Mouse (Mus musculus): ENCODE results near the gene Caps2. TPM values are rescaled to one million over a fixed set of nuclear protein-coding genes. Genes with fewer than 3 reads are reported as not detected.
"Not testable (repeated sequence)": the region's sequence is repeated elsewhere in the genome, so short reads cannot be mapped to it uniquely, and the experiment has no call there.

Gene Caps2
- total RNA-seq (2014; rRNA removed) (0.61 and 0.93 TPM in 2 replicates), polyA plus RNA-seq (2015; fragmentation: Nextera tagmentation; extraction: Ambion mirVana) (0.43 and 0.52 TPM in 2 replicates)

DNA sequence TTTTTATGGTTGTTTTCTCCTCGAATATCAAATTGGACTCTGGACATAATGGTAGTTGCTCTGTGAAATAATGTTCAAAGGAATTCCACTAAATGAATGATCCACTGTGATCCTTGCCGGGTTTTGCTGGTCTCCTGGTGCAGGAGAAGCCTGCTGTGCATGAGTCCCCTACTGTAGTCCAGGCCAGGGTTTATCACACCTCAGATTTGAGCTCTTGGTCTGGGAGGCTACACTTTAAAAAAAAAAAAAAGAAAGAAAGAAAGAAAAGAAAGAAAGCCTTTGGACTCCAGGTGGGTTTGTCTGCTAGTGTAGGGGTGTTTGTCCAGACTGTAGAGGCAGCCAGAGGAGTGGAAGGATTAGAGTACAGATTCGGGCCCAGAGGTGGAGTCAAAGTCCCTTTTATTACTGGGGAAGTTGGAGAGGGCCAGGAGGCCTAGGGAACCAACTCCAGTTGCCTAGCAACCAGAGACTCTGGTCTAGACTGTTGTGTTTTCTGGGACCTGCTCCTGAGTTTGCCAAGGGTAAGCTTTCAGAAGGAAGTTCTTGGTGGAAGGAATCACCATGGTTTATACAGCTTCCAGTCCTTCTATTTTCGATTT is at the start of gene Caps2:
Gene Caps2 (plus strand): TSS at position 454 of the 599 bp plus-strand sequence.
- WGBS, result 27% methylated on average over 4 of the region's 4 CpGs
- no peak for TF ChIP-seq CTCF (IDR thresholded peaks at IDR 0.05)
- H3K9me3 ChIP-seq (ENCODE audit: low read length), result no peaks in the 10 kb centered on the region
- ATAC-seq (ENCODE audit: low FRiP score) (peak; percentile 50; the same call in 1 of the 2 replicates), DNase-seq (ENCODE audit: low spot score) (peak; percentile 83)
- no peaks in the 10 kb centered on the region for H3K36me3 ChIP-seq (ENCODE audit: insufficient read depth, low read length)
- no peaks in the 10 kb centered on the region for H3K27me3 ChIP-seq (ENCODE audit: insufficient read depth, low read length)
- no peak within 1 kb of the TSS for H3K27ac ChIP-seq (ENCODE audit: low read depth, low read length)
- no peak within 1 kb of the TSS for H3K4me2 ChIP-seq (ENCODE audit: low read depth, low read length, poor library complexity, severe bottlenecking)
- no peaks in the 10 kb centered on the region for H3K4me1 ChIP-seq (ENCODE audit: insufficient read depth, low read length)
- no peak within 1 kb of the TSS for H3K4me3 ChIP-seq (ENCODE audit: low read depth, low read length)
- no peak within 1 kb of the TSS for H3K9ac ChIP-seq (replicated peaks; ENCODE audit: low read length, poor library complexity, severe bottlenecking)

GRCm38 (mm10) chr10:112125090-112125489 is 38.3 kb upstream of the Caps2 start:
- not testable (repeated sequence) for H3K9ac ChIP-seq (replicated peaks; ENCODE audit: low read length, poor library complexity, severe bottlenecking); H3K27me3 ChIP-seq (ENCODE audit: insufficient read depth, low read length); H3K27ac ChIP-seq (ENCODE audit: low read depth, low read length); H3K9me3 ChIP-seq (ENCODE audit: low read length); H3K4me3 ChIP-seq (ENCODE audit: low read depth, low read length); DNase-seq (ENCODE audit: low spot score); H3K4me1 ChIP-seq (ENCODE audit: insufficient read depth, low read length); H3K36me3 ChIP-seq (ENCODE audit: insufficient read depth, low read length); ATAC-seq (ENCODE audit: low FRiP score); H3K4me2 ChIP-seq (ENCODE audit: low read depth, low read length, poor library complexity, severe bottlenecking)
- WGBS, result 67% methylated on average over 2 of the region's 2 CpGs

DNA sequence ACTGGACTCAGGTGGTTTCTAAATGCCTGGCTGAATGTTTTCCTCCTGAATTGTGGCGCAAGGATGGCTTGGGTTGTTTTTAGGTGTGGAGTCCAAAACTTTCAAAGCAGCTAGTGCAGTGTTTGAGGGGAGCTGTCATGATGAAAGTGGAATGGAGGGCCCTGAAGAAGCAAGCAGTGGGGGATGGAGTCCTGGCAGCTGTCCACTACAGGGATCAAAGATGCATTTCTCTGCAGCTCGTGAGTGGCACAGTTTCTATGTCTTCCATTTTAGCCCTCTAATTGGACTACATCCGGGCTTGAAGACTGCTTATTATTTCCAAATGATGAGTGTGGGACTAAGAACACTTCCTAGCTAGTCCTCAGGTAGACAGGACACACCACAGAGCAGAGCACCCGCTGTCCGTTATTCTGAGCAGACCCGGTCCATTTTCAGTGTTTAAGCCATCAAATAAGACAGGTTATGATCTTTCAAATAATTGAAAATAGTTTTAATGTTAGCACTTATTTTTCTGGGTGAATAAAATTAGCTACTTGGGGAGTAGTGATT is 35.7 kb upstream of the Caps2 start:
- H3K27ac ChIP-seq (ENCODE audit: low read depth, low read length); H3K27me3 ChIP-seq (ENCODE audit: insufficient read depth, low read length); H3K4me1 ChIP-seq (ENCODE audit: insufficient read depth, low read length); H3K9me3 ChIP-seq (ENCODE audit: low read length); ATAC-seq (ENCODE audit: low FRiP score); H3K9ac ChIP-seq (replicated peaks; ENCODE audit: low read length, poor library complexity, severe bottlenecking); H3K4me2 ChIP-seq (ENCODE audit: low read depth, low read length, poor library complexity, severe bottlenecking); DNase-seq (ENCODE audit: low spot score); H3K4me3 ChIP-seq (ENCODE audit: low read depth, low read length); H3K36me3 ChIP-seq (ENCODE audit: insufficient read depth, low read length): not testable (repeated sequence)
- 70% methylated on average over 6 of the region's 6 CpGs for WGBS

DNA sequence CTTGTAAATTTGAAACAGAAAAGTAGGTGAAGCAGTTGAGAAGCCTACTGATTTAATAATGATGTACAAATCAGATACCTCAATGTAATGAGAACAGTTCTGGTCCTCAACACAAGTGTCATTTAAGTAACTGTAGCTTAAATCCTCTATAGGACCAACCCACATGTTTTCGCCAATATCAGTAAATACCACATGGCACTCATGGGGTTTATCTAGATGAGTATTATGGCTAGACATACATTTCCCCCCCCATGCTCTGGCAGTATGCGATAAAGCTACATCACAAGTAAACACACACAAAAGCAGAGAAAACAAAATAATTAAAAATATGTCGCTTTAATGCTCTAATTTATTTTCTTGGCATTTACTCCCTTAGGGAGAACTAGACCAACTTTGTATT is 31.2 kb upstream of the Caps2 start:
- DNase-seq (ENCODE audit: low spot score), result no peak
- 92% methylated on average over 3 of the region's 3 CpGs for WGBS
- H3K9me3 ChIP-seq (ENCODE audit: low read length), result no peaks in the 10 kb centered on the region
- H3K4me1 ChIP-seq (ENCODE audit: insufficient read depth, low read length), result no peaks in the 10 kb centered on the region
- no peak overlapping the region for H3K9ac ChIP-seq (replicated peaks; ENCODE audit: low read length, poor library complexity, severe bottlenecking)
- no peaks in the 10 kb centered on the region for H3K36me3 ChIP-seq (ENCODE audit: insufficient read depth, low read length)
- H3K27me3 ChIP-seq (ENCODE audit: insufficient read depth, low read length), result no peaks in the 10 kb centered on the region
- H3K27ac ChIP-seq (ENCODE audit: low read depth, low read length), result no peak overlapping the region
- no peak for ATAC-seq (ENCODE audit: low FRiP score)
- TF ChIP-seq CTCF (IDR thresholded peaks at IDR 0.05), result no peak
- no peak overlapping the region for H3K4me3 ChIP-seq (ENCODE audit: low read depth, low read length)
- H3K4me2 ChIP-seq (ENCODE audit: low read depth, low read length, poor library complexity, severe bottlenecking), result no peak overlapping the region

GRCm38 (mm10) chr10:112138050-112138870 is 25.2 kb upstream of the Caps2 start:
- Histone ChIP-seq H3K4me3 (ENCODE audit: low read depth, low read length) (peak overlapping the region; percentile 29), H3K27ac (ENCODE audit: low read depth, low read length) (no peak overlapping the region), H3K4me2 (ENCODE audit: low read depth, low read length, poor library complexity, severe bottlenecking) (peak overlapping the region; percentile 41), H3K27me3 (ENCODE audit: insufficient read depth, low read length) (no peaks in the 10 kb centered on the region), H3K4me1 (ENCODE audit: insufficient read depth, low read length) (no peaks in the 10 kb centered on the region), H3K9me3 (ENCODE audit: low read length) (no peaks in the 10 kb centered on the region), H3K9ac (replicated peaks; ENCODE audit: low read length, poor library complexity, severe bottlenecking) (peak overlapping the region; percentile 33; the same call in 1 of the 2 replicates), H3K36me3 (ENCODE audit: insufficient read depth, low read length) (no peaks in the 10 kb centered on the region)
- peak; percentile 83; the same call in 1 of the 2 replicates for ATAC-seq (ENCODE audit: low FRiP score)
- 14% methylated on average over 9 of the region's 9 CpGs for WGBS
- peak; percentile 94 for DNase-seq (ENCODE audit: low spot score)
- TF ChIP-seq CTCF (IDR thresholded peaks at IDR 0.05), result peak; percentile 86

Data from midbrain, postnatal 0 days (tissue).